Mouse (Mus musculus) lung, embryonic 16.5 days (tissue): ENCODE measurements at regions not wholly inside any gene's neighbourhood (a gene's known extent, or its start where the extent isn't known, plus 50 kb on each side); places are given as distances from the start of the nearest gene placed in this dataset.
"Not testable (repeated sequence)": the region's sequence is repeated elsewhere in the genome, so short reads cannot be mapped to it uniquely, and the experiment has no call there.

ENCODE experiments used
- ATAC-seq: fragments of 200-750 bp; cut with Nextera tagmentation; 2 replicates; pipeline ENCODE4 v1.8.0; 2017; ENCODE audit warnings: low read depth, mild to moderate bottlenecking, moderate library complexity
- H3K27ac ChIP-seq: fragments of 300-500 bp; sonication (generic); 2 replicates; pipeline ENCODE4 v1.5.1; 2014; ENCODE audit warnings: mild to moderate bottlenecking, control low read depth, low read length
- H3K27me3 ChIP-seq: fragments of 300-500 bp; sonication (generic); 2 replicates; pipeline ENCODE4 v1.6.1; 2014; ENCODE audit warnings: low read depth, low read length, mixed read lengths; ENCODE audit not compliant: control insufficient read depth, insufficient read depth
- H3K36me3 ChIP-seq: fragments of 300-500 bp; sonication (generic); 2 replicates; pipeline ENCODE4 v1.6.1; 2014; ENCODE audit warnings: low read length; ENCODE audit not compliant: control insufficient read depth, insufficient read depth
- H3K4me1 ChIP-seq: fragments of 300-500 bp; sonication (generic); replicated peaks from 2 replicates; pipeline ENCODE4 v1.6.1; 2014; ENCODE audit warnings: low read length, mixed read lengths; ENCODE audit not compliant: control insufficient read depth, insufficient read depth
- H3K4me2 ChIP-seq: fragments of 300-500 bp; sonication (generic); 2 replicates; pipeline ENCODE4 v1.6.1; 2014; ENCODE audit warnings: low read depth, low read length, control low read depth
- H3K4me3 ChIP-seq: fragments of 300-500 bp; sonication (generic); 2 replicates; pipeline ENCODE4 v1.5.1; 2014; ENCODE audit warnings: mild to moderate bottlenecking, low read length, control low read depth
- H3K9ac ChIP-seq: fragments of 300-500 bp; sonication (generic); 2 replicates; pipeline ENCODE4 v1.6.1; 2014; ENCODE audit warnings: low read length, control low read depth
- H3K9me3 ChIP-seq: fragments of 300-500 bp; sonication (generic); 2 replicates; pipeline ENCODE4 v1.6.1; 2016; ENCODE audit warnings: low read length; ENCODE audit not compliant: control insufficient read depth
- WGBS: fragments of 180-500 bp; shearing (Covaris S2); extraction: QIAGEN DNeasy Blood & Tissue Kit; methylation state at CpG from one replicate; pipeline ENCODE4 v1.1.7; 2014; 5-methylcytosine and 5-hydroxymethylcytosine counted together

GRCm38 (mm10) chr15:43735697-43736096 lies 3601.5 kb downstream of the 9330182O14Rik start:
- Histone ChIP-seq H3K9me3 (no peaks in the 10 kb centered on the region), H3K27ac (no peak overlapping the region), H3K27me3 (no peaks in the 10 kb centered on the region), H3K4me3 (no peak overlapping the region), H3K9ac (no peak overlapping the region), H3K36me3 (no peaks in the 10 kb centered on the region), H3K4me1 (no peaks in the 10 kb centered on the region), H3K4me2 (no peak overlapping the region)
- no peak for ATAC-seq
- WGBS = 60% methylated on average over 3 of the region's 3 CpGs

- no peaks in the 10 kb centered on the region for H3K9me3 ChIP-seq
- H3K4me3 ChIP-seq = no peak overlapping the region
- H3K27ac ChIP-seq = no peak overlapping the region
- WGBS = 18% methylated on average over 3 of the region's 3 CpGs
- ATAC-seq = no peak
- no peaks in the 10 kb centered on the region for H3K36me3 ChIP-seq
- no peaks in the 10 kb centered on the region for H3K27me3 ChIP-seq
- H3K4me1 ChIP-seq = no peaks in the 10 kb centered on the region
- no peak overlapping the region for H3K4me2 ChIP-seq
- no peak overlapping the region for H3K9ac ChIP-seq
Measured at GRCm38 (mm10) chr15:43758256-43758655, 3624.1 kb downstream of the 9330182O14Rik start.

GRCm38 (mm10) chr15:43764606-43765005 lies 3630.4 kb downstream of the 9330182O14Rik start:
- H3K9me3 ChIP-seq = no peaks in the 10 kb centered on the region
- no peaks in the 10 kb centered on the region for H3K27me3 ChIP-seq
- no peak overlapping the region for H3K4me3 ChIP-seq
- ATAC-seq = no peak
- H3K4me1 ChIP-seq = no peaks in the 10 kb centered on the region; the same call in 1 of the 2 replicates
- no peak overlapping the region for H3K27ac ChIP-seq
- no peak overlapping the region for H3K9ac ChIP-seq
- H3K36me3 ChIP-seq = no peaks in the 10 kb centered on the region
- 86% methylated on average over 2 of the region's 2 CpGs for WGBS
- H3K4me2 ChIP-seq = no peak overlapping the region

- WGBS = 21% methylated on average over 3 of the region's 3 CpGs
- H3K27ac ChIP-seq = no peak overlapping the region
- H3K36me3 ChIP-seq = no peaks in the 10 kb centered on the region
- H3K4me3 ChIP-seq = no peak overlapping the region
- no peaks in the 10 kb centered on the region for H3K9me3 ChIP-seq
- H3K4me1 ChIP-seq = no peaks in the 10 kb centered on the region; the same call in 1 of the 2 replicates
- H3K27me3 ChIP-seq = no peaks in the 10 kb centered on the region
- no peak for ATAC-seq
- no peak overlapping the region for H3K9ac ChIP-seq
- no peak overlapping the region for H3K4me2 ChIP-seq
Measured at GRCm38 (mm10) chr15:43772718-43773117, 3638.6 kb downstream of the 9330182O14Rik start.

GRCm38 (mm10) chr15:43782126-43782632 lies 3648.0 kb downstream of the 9330182O14Rik start:
- H3K27me3 ChIP-seq, ATAC-seq, H3K36me3 ChIP-seq, H3K9ac ChIP-seq, H3K4me3 ChIP-seq, H3K9me3 ChIP-seq, H3K27ac ChIP-seq, H3K4me1 ChIP-seq, H3K4me2 ChIP-seq: not testable (repeated sequence)
- 64% methylated on average over 3 of the region's 3 CpGs for WGBS

GRCm38 (mm10) chr15:43784171-43784570 lies 3650.0 kb downstream of the 9330182O14Rik start:
- Histone ChIP-seq H3K36me3 (no peaks in the 10 kb centered on the region), H3K4me3 (no peak overlapping the region), H3K9ac (no peak overlapping the region), H3K27ac (no peak overlapping the region), H3K4me1 (no peaks in the 10 kb centered on the region), H3K9me3 (no peaks in the 10 kb centered on the region), H3K27me3 (no peaks in the 10 kb centered on the region), H3K4me2 (no peak overlapping the region)
- WGBS = 40% methylated on average over 3 of the region's 3 CpGs
- ATAC-seq = no peak

- Histone ChIP-seq H3K9ac (no peak overlapping the region), H3K4me1 (no peaks in the 10 kb centered on the region), H3K4me3 (no peak overlapping the region), H3K4me2 (no peak overlapping the region), H3K36me3 (no peaks in the 10 kb centered on the region), H3K27me3 (no peaks in the 10 kb centered on the region), H3K27ac (no peak overlapping the region), H3K9me3 (no peaks in the 10 kb centered on the region)
- no peak for ATAC-seq
- WGBS = 47% methylated on average over 4 of the region's 4 CpGs
Measured at GRCm38 (mm10) chr15:43803342-43803741, 3669.2 kb downstream of the 9330182O14Rik start.
